Mouse (Mus musculus) kidney, embryonic 15.5 days (tissue): ENCODE data around the gene Dmd. TPM values are rescaled to one million over a fixed set of nuclear protein-coding genes. Genes with fewer than 3 reads are reported as not detected.

Experiments used
- ATAC-seq: fragments of 200-750 bp; cut with Nextera tagmentation; replicated peaks from 2 replicates; pipeline ENCODE4 v1.8.0; 2017; ENCODE audit warnings: moderate TSS enrichment; ENCODE audit not compliant: low FRiP score
- H3K27ac ChIP-seq: fragments of 300-500 bp; sonication (generic); 2 replicates; pipeline ENCODE4 v1.5.1; 2015; ENCODE audit warnings: mild to moderate bottlenecking, inconsistent platforms
- H3K27me3 ChIP-seq: fragments of 300-500 bp; sonication (generic); 2 replicates; pipeline ENCODE4 v1.6.1; 2015; ENCODE audit warnings: inconsistent platforms
- H3K36me3 ChIP-seq: fragments of 300-500 bp; sonication (generic); 2 replicates; pipeline ENCODE4 v1.6.1; 2015; ENCODE audit warnings: inconsistent platforms
- H3K4me1 ChIP-seq: fragments of 300-500 bp; sonication (generic); 2 replicates; pipeline ENCODE4 v1.6.1; 2015; ENCODE audit warnings: inconsistent platforms
- H3K4me2 ChIP-seq: fragments of 300-500 bp; sonication (generic); 2 replicates; pipeline ENCODE4 v1.6.1; 2015; ENCODE audit warnings: moderate library complexity, mild to moderate bottlenecking, inconsistent platforms
- H3K4me3 ChIP-seq: fragments of 300-500 bp; sonication (generic); replicated peaks from 2 replicates; pipeline ENCODE4 v1.5.1; 2015; ENCODE audit warnings: mild to moderate bottlenecking, inconsistent platforms
- H3K9ac ChIP-seq: fragments of 300-500 bp; sonication (generic); 2 replicates; pipeline ENCODE4 v1.6.1; 2015; ENCODE audit warnings: mild to moderate bottlenecking, inconsistent platforms
- H3K9me3 ChIP-seq: fragments of 300-500 bp; sonication (generic); replicated peaks from 2 replicates; pipeline ENCODE4 v1.6.1; 2016; ENCODE audit warnings: inconsistent platforms
- WGBS: fragments of 180-500 bp; shearing (Covaris S2); methylation state at CpG from one replicate; pipeline ENCODE4 v1.1.7; 2015; ENCODE audit warnings: mixed read lengths; 5-methylcytosine and 5-hydroxymethylcytosine counted together
- polyA plus RNA-seq: library from polyadenylated mRNA; unstranded; fragments of >200 nt; fragmentation: Nextera tagmentation; extraction: Ambion mirVana; gene quantifications from 2 replicates; pipeline ENCODE4 v1.2.1, GENCODE M21; 2015

The Dmd gene
- polyA plus RNA-seq, 1 experiment from 2014 or later: 27.3 TPM

DNA sequence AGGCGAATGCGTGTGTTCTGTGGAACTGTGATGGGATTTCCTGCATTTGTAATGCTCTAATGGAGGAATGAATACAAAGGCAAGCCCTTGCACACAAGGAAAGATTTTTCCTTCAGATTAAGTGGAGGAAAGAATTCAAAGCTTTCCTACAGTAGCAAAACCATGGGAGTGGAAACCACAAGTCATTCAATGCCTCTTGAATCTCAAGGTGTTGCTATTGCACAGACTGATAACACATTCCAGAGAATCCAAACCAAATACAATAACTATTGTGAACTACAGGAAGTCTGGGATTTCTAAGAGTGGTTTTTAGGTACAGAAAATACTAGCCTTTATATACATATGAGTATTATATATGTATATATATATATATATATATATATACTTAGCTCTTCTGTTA is 2258.3 kb downstream of the Dmd start:
- WGBS: 78% methylated on average over 2 of the region's 2 CpGs
- ATAC-seq: no peak

GRCm38 (mm10) chrX:85226883-85227282 is 2278.2 kb downstream of the Dmd start:
- H3K27me3 ChIP-seq: peaks cover 5% of the 10 kb centered on the region; the same call in 1 of the 2 replicates
- H3K4me2 ChIP-seq: no peak overlapping the region
- H3K9ac ChIP-seq: no peak overlapping the region
- no peak overlapping the region for H3K27ac ChIP-seq
- ATAC-seq: no peak
- H3K4me3 ChIP-seq: no peak overlapping the region
- H3K9me3 ChIP-seq: no peaks in the 10 kb centered on the region
- H3K36me3 ChIP-seq: no peaks in the 10 kb centered on the region
- H3K4me1 ChIP-seq: no peaks in the 10 kb centered on the region

More for the DNA sequence above, 2258.3 kb downstream of the Dmd start:
- H3K4me2 ChIP-seq: no peak overlapping the region
- H3K4me3 ChIP-seq: no peak overlapping the region
- no peak overlapping the region for H3K9ac ChIP-seq
- H3K36me3 ChIP-seq: no peaks in the 10 kb centered on the region
- no peaks in the 10 kb centered on the region for H3K9me3 ChIP-seq
- 0 out of 2 replicates have a peak, but pooled peaks cover 7% of the 10 kb centered on the region for H3K27me3 ChIP-seq
- no peaks in the 10 kb centered on the region for H3K4me1 ChIP-seq
- H3K27ac ChIP-seq: no peak overlapping the region

DNA sequence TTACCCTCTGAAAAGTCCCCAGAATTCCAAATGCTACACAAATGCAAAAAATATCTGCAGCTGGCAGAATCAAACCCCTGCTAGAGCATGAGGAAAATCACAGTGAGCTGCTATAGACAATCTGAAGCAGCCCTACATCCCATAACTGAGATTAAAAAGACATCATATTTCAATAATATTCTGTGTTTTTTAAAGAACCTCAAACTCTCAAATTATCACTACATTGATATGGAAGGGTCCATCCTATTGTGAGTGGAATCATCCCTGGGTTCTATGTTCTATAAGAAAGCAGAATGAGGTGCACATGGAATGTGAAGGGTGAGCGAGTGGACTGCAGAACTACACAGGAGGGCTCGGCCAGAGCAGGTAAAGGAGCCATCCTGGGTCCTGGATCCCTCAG is 2300.7 kb downstream of the Dmd start, which contains the start of gene Fthl17a:
Fthl17a (plus strand) TSS at position 301 of the 400 bp plus-strand sequence.
- Histone ChIP-seq H3K4me2 (no peak within 1 kb of the TSS), H3K36me3 (no peaks in the 10 kb centered on the region), H3K27me3 (no peaks in the 10 kb centered on the region), H3K9ac (no peak within 1 kb of the TSS), H3K4me1 (no peaks in the 10 kb centered on the region), H3K9me3 (no peaks in the 10 kb centered on the region), H3K27ac (no peak within 1 kb of the TSS), H3K4me3 (no peak within 1 kb of the TSS)
- WGBS: 84% methylated on average over 2 of the region's 2 CpGs
- no peak for ATAC-seq
